In the genomic region with DNA sequence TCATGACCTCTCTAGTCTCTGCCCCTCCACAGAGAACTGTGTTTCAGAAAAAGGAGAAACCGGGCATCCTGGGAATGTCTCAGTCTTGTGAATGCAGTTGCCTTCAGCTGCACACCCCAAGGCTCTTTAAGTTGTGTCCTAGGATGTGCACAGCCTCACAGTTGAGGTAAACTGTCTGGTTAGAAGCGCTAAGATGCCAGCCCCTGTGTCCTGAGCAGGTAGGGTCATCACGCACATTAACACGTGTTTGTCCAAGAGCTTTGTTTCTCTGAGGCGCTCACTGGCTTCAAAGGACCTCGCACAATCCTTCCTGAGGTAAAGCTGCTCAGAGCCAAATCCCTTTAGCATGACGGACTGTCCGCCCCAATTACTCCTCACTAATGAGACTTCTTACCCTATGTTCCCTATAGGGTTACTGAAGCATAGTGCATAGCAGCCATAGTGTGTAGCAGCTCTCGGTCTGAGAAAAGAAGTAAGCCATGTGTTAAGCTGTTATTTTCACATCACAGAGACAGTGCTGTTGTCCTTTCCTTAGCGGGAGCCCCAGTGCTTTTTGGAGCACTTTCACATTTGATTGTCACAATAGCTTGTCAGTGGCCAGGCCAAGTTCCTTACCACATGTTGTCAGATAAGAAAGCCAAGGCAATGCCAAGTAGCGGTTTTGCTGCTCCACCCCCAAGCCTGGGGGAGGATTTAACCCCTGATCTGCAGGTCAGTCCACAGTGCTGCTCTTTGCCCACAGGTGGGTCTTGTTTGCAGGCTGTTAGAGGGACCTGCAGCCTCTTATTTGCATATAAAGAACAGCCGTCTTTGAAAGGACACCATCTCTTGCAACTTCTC, we compare ENCODE assay signal across 10 mouse cellular contexts.
DNase-seq lines count a peak whose midpoint lies in the region; ATAC-seq lines count a peak whose summit lies in the region.
"Had no signal": no experiment of that assay in that cellular context is flagged by ENCODE, and none has a peak within 500 bp of the region (broad histone marks: within the 10 kb centered on the region; RNA-seq: fewer than 3 reads in every experiment).

No protein-coding gene starts in this region.

- H3K27ac ChIP-seq in forebrain, embryonic 12.5 days = 0 out of 2 replicates have a peak overlapping the region, but pooled peaks have one; percentile 3
- H3K27ac ChIP-seq: macrophage had no signal

- no peaks in the 10 kb centered on the region for H3K9me3 ChIP-seq in forebrain, embryonic 12.5 days

- peaks cover 67% of the 10 kb centered on the region for H3K36me3 ChIP-seq in forebrain, embryonic 12.5 days (replicated peaks)

- WGBS in forebrain, embryonic 12.5 days = 21% methylated on average over 12 of the region's 12 CpGs

- no peak overlapping the region for H3K9ac ChIP-seq in forebrain, embryonic 12.5 days

- H3K4me1 ChIP-seq in forebrain, embryonic 12.5 days = peaks cover 21% of the 10 kb centered on the region

- no peak overlapping the region for H3K4me2 ChIP-seq in forebrain, embryonic 12.5 days

- no peaks in the 10 kb centered on the region for H3K27me3 ChIP-seq in forebrain, embryonic 12.5 days

- ATAC-seq in forebrain, embryonic 12.5 days (ENCODE audit: low FRiP score) = peak; percentile 67; the same call in 1 of the 2 replicates

- DNase-seq in 416B (ENCODE audit: low read depth) (peak; percentile 78), ES-CJ7 (ENCODE audit: low read depth, low spot score) (peak; percentile 8)
- peak; percentile 63 for DNase-seq in heart, postnatal 4 days
- DNase-seq in right cerebral cortex, postnatal 36 days (ENCODE audit: low spot score in 2 of 2) = no peak
- no peak for DNase-seq in Muller cell, postnatal 12 days (ENCODE audit: inconsistent ontology term)
- DNase-seq in frontal cortex, postnatal 25 days (ENCODE audit: low spot score in 2 of 2) = no peak
- DNase-seq in kidney, postnatal 14 days = no peak
- DNase-seq: kidney, adult 11 months had no signal

- no peak overlapping the region for H3K4me3 ChIP-seq in forebrain, embryonic 12.5 days (replicated peaks)

Comparison
In these comparisons a context has a peak if more than half of its experiments do, and no peak if none do; other contexts are left out.
1. DNase-seq: peak in 416B (single experiment), ES-CJ7 (single experiment) and heart, postnatal 4 days (single experiment); none in right cerebral cortex, postnatal 36 days (0 of 2), Muller cell, postnatal 12 days (single experiment), frontal cortex, postnatal 25 days (0 of 2) and kidney, postnatal 14 days (single experiment).